Mouse (Mus musculus): ENCODE results near the gene Tspoap1.

The Tspoap1 gene

DNA sequence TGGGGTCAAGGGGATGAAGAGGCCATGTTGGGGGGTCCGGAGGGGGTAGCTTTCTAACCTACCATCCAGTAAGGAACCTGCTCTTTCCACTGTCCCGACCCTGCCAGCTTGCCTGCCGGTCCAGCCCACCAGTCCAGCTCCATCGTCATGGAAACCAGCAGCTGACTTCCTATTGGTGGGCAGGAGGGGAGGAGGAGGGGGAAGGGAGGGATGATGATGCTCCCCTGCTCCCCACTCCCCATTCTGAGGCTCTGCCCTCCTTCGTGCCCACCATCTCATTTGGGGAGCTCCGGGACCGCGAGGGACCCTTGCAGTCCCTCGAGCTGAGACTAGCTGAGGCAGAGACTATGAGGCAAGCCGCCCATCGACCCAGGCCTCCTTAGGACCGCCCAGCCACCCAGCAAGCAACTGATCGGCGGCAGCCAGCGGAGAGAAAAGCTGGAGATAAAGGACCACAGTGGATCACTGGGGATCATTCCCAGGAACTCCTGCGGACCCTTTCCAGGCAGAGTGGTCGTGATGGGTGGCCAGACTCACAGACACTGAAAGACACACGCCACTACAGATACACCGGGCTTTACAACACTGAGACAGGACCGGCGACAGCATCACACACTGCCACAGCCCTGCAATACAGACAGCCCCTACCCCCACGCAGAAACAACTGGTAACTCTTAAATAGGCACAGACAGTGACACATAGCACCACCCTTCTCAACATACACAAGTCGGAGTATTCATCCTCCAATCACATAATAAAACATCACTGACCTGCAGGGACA, at the start of gene Tspoap1:
TSS of gene Tspoap1 (plus strand) at position 241 of the 781 bp plus-strand sequence.
- peak; percentile 62 to 76 for DNase-seq (ENCODE audit: low spot score in 2 of 2)

DNA sequence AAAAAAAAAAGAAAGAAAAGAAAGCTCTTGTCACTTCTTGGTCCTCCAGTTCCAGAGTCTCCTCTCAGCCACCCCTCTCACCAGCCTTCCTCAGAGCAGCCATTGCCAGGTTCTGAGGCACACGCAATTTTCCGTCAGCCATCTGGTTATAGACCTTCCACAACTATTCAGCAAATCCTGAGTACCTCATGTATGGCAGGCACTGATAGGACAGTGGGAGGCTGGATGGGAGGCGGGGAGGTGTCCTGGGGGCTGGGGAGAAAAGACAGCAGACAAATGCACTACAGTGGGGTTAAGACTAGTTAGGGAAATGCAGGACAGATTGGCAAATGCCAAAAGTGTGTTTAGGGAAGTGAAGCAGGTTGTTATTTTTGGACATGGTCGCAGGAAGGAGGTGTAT, 48.2 kb upstream of the Tspoap1 start:
- DNase-seq (ENCODE audit: low spot score in 2 of 2) = no peak

DNA sequence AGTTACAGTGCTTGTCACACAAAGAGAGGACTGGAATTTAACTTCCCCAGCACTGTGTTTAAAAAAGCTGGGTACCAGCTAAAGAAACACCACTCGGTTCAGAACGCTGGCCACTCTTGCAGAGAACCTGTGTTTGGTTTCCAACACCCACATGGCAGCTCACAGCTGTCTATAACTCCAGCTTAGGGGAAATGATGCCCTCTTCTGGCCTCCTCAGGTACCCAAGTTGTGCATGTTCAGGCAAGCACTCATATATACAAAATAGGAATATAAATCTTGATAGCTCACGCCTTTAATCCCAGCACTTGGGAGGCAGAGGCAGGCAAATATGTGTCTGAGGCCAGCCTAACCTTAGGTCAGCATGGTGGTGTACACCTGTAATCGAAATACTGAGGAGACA, 44.3 kb upstream of the Tspoap1 start:
- no peak for DNase-seq (ENCODE audit: low spot score in 2 of 2)

DNA sequence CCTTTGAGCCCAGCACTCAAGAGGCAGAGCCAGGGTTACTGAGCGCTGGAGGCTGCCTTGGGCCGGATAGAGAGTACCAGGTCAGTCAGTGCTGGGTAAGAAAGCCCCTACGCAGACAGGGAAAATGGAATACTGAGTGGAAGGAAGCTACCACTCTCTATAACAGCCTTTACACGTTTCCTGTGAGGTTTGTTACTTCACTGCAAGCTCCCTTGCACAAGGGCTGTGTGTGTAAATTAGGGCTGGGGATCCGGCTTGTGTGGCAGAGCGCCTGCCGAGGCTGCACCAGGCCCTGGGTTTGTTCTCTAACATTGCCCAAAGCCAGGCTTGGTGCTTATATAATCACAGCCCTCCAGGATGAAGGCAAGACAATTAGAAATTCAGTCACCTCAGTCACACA, 40.8 kb upstream of the Tspoap1 start:
- no peak for DNase-seq (ENCODE audit: low spot score in 2 of 2)

DNA sequence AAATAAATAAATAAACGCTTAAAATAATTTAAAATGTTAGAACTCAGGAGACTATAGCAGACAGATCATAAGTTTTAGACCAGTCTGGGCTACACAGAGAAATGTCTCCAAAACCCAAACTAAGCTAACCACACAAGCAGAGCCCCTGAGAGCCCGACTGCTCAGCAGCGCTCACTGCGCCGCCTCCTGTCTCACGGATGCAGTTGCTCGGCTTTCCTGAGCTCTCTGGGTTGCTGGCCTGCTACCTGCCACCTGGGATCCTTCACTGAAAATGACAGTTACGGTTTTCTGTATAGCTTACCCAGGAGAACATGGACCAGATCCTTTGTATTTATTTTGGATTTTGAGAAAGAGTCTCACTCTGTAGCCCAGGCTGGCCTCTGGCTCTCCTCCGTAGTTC, 40.0 kb upstream of the Tspoap1 start:
- DNase-seq (ENCODE audit: low spot score in 2 of 2) = no peak

DNA sequence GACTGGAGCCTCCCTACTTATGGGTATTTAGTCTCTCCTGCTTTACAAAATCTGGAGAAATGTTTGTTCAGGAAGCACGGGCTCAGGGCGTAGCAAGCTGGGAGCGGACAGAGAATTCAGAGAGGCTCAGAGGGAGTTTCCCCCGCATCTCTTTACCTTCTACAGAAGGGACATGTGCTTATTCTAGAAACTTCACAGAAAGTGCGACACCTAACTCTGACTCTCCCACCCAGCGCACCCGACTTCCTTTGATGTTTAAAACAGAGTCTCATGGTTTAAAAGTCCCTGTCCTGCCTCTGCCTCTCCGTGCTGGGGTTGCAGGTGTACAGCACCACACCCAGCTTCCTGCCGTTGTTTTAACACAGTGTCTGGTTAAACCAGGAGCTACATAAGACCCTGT, 39.5 kb upstream of the Tspoap1 start:
- no peak for DNase-seq (ENCODE audit: low spot score in 2 of 2)

DNA sequence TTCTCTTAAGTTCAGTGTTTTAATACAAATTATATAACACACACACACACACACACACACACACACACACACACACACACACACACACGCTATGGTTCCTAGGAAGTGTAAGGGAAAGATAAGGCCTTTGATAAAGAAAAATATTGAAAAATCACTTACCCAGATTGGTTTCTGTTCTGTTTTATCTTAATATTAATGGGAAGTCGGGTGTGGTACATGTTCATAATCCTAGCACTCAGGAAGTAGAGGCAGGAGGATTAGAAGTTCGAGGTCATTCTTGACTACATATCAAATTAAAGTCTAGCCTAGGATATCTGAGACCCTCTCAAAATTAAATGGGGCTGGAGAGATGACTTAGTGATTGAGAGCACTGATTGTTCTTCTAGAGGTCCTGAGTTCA, 38.2 kb upstream of the Tspoap1 start:
- no peak for DNase-seq (ENCODE audit: low spot score in 2 of 2)

DNA sequence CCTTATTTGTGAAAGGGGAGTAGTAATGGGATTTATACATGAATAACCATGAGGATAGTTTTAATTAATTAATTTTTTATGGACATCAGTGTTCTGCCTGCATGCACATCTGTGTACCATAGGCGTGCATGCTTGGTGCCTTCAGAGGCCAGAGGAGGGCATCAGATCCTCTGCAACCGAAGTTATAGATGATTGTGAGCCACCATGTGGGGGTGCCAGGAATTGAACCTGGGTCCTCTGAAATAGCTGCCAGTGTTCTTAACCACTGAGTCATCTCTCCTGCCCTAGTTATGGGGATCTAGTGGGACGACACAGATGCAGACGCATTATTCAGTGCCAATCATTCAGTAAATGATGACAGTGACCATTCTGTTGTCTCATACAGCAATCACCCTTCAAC, 37.5 kb upstream of the Tspoap1 start:
- no peak for DNase-seq (ENCODE audit: low spot score in 2 of 2)

DNA sequence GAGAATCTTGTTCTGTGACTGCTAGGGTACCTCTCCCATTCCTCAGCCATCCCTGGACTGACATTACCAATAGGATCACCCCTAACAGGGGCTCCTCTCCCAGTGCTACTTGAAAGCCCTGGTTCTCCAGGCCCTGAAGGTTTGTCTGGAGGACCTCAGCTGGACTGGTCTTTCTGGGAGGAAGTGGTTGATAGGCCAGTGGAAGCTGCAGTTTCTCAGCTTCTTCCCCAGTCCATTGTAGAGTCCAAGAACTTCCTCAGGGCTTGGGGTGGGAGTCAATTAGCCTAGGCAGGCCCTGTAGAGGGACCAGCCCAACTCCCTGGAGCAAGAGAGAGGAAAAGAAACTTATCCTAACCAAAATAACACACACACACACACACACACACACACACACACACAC, 34.8 kb upstream of the Tspoap1 start:
- no peak for DNase-seq (ENCODE audit: low spot score in 2 of 2)

DNA sequence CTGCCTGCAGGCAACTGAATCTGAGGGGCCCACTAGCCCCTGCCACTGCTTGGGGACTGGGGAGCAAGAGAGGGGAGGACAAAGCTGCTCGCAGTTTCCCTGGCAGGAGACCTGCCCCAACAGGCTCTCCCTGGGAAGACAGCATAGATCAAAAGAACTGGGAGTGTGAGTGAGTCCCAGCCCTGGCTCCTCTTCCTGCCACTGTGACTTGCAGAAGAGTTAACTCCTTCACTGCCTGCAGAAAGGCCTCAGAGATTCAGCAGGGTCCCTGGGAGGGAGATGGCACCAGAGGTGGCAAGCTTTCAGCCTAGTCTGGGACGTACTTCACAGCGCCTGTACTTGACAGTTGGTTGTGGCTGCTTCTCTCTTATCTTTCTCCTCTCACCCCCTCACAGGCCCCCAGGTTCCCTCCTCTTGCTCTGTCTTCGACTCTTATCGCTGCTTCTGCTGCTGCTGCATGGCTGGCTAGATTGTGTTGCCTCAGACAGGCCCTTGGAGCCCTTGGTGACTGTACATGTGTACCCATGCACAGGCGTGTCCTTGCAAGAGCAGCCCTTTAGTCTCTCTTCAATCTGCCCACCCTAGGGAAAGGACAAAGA, 34.3 kb upstream of the Tspoap1 start:
- DNase-seq (ENCODE audit: low spot score in 2 of 2) = no peak

DNA sequence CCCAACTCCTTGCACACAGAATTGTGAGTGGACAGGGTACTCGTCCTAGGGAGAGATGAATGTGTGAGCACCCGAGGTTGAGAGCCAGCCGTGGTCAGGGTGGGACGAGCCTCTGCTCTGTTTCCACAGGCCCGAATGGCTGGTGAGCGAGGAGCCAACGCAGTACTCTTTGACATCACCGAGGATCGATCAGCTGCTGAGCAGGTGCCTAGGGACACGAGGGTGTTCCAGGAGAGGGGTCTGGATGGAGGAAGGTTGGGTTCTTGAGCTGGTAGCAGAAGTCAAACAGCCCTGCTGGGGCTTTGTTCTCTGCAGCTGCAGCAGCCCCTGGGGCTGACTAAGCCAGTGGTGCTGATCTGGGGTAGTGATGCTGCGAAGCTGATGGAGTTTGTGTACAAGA, 33.3 kb upstream of the Tspoap1 start:
- DNase-seq (ENCODE audit: low spot score in 2 of 2) = no peak

DNA sequence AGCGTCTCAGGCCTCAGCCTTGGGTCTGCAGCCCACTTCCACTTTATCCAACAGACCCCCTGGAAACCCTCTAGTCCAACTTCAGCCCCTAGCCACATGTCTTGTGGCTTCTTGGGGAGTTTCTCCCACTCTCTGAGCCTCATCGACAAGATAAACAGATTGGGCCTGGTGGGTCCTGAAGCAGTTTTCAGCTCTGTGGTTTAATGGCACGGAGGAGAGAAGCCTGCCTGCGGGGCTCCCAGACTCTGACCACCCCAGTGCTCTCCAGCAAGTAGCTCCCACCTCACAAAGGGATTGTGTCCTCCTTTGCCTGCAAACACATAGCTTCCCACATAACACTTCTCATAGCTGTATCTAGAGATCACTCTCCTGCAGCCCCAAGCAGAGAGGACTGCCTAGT, 32.9 kb upstream of the Tspoap1 start:
- DNase-seq (ENCODE audit: low spot score in 2 of 2) = no peak

DNA sequence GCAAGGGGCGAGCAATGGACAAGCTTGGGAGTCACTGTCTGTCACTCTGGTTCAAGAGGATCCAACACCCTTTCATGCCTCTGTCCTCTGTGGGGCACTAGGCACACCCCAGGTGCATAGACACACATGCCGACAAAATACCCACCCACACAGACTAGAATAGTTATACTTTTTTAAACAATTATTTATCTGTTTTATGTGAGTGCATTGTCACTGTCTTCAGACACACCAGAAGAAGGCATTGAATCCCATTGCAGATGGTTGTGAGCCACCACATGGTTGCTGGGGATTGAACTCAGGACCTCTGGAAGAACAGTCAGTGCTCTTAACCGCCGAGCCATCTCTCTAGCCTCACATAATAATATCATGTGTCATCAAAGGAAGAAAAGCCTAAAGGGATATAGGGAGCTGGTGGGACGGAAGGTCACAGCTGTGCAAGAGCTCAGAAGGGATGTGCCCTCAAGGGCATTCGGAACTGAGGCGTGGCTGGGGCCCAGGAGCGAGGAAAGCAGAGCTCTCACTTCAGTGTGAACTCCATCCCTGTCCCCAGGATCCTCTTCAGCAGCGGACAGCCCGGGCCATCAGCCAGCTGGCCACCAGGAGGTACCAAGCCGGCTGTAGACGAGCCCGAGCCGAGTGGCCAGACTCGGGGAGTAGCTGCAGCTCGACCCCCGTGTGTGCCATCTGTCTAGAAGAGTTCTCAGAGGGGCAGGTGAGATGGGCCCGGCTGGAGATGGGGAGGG, 31.3 kb upstream of the Tspoap1 start:
- no peak for DNase-seq (ENCODE audit: low spot score in 2 of 2)

DNA sequence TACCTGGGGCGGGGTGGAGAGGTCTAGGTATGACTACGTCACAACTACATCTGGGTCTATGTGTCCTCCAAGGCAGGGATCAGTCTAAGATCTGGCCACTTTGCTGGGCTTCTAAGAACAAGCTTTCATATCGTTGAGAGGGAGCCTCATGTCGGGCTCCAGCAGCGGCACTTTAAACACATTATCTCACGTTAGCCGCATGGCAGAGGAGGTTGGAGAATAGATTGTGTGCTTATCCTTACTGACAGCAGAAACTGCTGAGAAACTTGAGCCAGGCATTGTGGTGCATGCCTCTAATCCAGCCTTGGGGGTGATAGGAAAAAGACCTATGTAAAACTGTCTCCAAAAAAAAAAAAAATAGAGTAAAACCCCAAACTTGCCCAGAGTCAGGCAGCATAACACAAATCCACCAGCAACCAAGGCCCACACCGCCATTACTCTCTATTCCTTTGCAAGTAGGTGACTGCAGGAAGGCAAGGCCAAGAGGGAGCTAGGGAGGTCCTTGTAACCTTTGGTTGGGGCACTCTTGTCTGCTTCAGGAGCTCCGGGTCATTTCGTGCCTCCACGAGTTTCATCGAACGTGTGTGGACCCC, 30.7 kb upstream of the Tspoap1 start:
- no peak for DNase-seq (ENCODE audit: low spot score in 2 of 2)

DNA sequence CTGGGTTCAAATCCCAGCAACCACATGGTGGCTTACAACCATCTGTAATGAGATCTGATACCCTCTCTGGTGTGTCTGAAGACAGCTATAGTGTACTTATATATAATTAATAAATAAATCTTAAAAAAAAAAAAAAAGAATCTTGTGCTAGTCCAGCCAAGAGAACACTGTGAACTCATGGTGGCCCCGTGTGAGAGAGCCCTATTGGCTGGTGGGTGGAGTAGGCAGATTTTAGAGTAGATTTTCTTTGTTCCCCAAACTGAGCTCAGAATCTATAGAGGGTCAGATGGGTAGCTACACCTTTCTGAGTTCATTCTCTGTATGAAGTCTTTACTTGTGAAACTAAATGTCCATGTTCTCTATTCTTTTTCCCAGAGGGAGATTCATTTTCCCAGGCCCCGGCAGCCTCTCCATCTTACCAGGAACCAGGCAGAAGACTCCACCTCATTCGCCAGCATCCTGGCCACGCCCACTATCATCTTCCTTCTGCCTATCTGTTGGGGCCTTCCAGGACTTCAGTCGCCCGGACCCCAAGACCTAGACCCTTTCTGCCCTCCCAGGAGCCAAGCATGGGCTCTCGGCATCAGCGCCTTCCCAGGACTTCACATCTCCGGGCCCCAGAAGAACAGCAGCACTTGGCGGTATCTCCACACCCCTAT, 29.6 kb upstream of the Tspoap1 start:
- DNase-seq (ENCODE audit: low spot score in 2 of 2) = no peak

DNA sequence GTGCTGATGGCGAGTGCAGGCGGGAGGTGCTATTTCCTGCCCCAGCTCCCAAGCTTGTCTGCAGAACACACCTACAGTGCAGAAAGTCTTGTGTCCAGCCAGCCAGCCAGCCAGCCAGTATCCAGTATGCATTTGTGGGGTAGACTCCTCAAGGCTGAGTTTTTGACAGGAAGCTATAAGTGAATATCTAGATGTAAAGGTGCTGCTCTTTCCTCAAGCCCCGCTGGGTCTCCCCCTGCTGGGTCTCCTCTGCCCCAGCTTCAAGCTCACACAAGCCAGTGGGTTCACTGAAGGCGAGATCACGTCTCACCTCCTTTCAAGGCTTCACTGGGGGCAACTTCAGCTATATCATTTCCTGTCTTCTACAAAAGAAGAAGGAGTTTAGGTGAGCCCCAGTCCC, 26.0 kb upstream of the Tspoap1 start:
- DNase-seq (ENCODE audit: low spot score in 2 of 2) = no peak

DNA sequence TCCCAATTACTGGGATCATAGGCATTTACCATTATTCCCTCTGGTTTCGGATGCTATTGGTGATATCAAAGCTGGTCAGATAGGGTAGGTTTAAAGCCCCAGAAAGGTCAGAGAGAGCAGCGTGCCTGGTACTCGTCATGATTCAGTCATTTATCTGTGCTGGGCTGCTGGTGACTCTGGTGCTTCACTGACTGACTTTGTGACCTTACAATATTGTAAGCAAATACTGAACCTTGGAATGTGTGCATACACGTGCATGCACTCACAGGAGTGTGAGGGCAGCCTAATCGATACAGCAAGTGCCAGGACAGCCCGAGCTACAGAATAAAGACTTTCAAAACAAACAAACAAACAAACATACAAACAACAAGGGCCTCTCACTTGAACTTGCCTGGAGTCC, 24.6 kb upstream of the Tspoap1 start:
- DNase-seq (ENCODE audit: low spot score in 2 of 2) = no peak

DNA sequence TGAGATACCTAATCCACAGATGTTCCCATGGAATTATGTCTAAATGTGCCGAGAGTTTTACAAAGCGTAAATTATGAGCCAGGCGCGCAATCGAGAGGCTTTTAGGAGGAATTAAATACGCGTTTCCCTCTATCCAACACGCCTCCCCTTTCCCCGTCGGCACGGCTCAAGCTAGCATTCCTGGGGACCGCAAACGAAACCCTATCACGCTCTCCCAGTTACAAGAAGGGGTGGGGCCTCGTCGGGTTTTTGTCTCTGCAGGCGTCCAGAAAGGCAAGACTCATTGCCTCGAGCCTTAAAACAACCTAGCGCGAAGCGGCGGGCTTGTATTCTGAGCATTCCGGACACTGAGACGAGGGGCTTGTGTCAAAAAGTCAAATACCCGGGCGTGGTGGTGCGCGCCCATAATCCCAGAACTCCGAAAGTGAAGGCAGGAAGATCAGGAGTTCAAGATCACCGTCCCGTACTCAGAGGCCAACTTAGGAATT, 23.6 kb upstream of the Tspoap1 start:
- peak in 1 of 2 experiments; percentile 58 for DNase-seq (ENCODE audit: low spot score in 2 of 2)

DNA sequence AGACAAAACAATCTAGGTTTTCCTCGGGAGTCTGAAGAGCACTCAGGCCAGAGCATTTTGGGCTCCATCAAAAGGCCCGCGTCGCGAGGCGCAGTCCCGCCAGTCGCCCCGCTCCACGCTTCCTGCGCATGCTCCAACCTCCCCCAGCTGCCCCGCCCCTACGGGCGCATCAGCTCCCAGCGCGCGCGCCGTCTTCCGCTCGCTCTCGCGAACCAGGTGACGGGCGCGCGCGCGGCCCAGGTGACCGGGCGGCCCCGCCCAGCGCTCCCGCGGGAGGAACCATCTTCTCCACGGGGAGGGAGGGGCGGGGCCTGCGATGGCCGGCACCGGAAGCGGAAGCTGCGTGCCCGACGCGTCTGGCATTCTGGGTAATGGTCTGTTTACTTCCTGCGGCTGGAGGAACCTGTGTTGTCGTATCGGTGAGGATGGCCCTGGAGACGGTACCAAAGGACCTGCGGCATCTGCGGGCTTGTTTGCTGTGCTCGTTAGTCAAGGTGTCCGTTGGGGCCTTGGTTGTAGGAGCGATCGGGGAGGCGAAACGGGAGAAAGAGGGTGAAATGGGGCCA, 23.1 kb upstream of the Tspoap1 start, which contains the start of gene Supt4a:
TSS of gene Supt4a (plus strand) at position 378 of the 566 bp plus-strand sequence.
- DNase-seq (ENCODE audit: low spot score in 2 of 2) = peak; percentile 73 to 92

DNA sequence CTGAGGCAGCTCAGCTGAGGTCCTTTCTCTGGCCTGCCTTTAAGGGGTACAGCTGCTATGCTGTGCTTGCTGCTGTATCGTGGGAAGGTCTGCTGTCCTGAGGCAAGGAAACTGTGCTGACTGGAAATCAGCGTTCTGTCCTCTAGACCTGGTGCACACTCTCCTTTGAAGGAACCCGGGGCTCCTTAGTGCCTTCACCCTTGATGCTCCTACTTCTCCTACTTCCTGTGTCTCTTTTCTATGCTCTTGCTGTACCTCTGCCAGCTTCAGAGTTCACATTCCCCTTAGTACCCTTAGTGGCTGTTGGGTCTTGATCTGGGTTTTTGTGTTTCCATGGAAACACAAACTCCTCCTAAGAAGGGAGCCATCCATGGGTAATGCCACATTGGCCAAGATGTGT, 16.6 kb upstream of the Tspoap1 start:
- no peak for DNase-seq (ENCODE audit: low spot score in 2 of 2)

DNA sequence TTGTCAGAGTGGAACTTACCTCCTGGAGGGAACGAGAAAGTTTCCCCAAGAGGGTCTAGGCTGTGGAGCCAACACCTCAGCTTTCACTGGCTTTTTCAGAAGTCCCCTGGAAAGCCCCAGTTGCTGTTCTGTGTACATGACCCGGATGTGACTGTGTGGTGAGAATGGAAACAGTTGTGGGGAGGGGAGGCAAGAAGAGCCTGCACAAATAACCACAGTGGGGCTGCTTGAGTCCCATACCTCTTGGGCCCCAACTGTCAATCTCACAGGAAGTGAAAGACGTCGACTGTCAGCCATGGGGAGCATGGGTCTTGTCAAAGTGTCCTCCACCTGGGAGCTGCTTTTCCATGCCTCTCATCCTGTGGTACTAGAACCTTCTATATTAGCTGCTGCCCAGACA, 15.4 kb upstream of the Tspoap1 start:
- no peak for DNase-seq (ENCODE audit: low spot score in 2 of 2)
